Mouse (Mus musculus) testis, postnatal 14 days (tissue): Measurements from ENCODE around the gene Znrd1.

Experiments used
- DNase-seq: peaks from one replicate; pipeline ENCODE4 v3.0.0; 2021; ENCODE audit warnings: low spot score

Gene Znrd1

GRCm38 (mm10) chr17:36971172-36971850 is 13.0 kb upstream of the Znrd1 start:
- no peak for DNase-seq

GRCm38 (mm10) chr17:36970316-36970890 is 12.0 kb upstream of the Znrd1 start:
- DNase-seq, result no peak

- no peak for DNase-seq
Observed at GRCm38 (mm10) chr17:36966875-36967274, 8.5 kb upstream of the Znrd1 start.

DNA sequence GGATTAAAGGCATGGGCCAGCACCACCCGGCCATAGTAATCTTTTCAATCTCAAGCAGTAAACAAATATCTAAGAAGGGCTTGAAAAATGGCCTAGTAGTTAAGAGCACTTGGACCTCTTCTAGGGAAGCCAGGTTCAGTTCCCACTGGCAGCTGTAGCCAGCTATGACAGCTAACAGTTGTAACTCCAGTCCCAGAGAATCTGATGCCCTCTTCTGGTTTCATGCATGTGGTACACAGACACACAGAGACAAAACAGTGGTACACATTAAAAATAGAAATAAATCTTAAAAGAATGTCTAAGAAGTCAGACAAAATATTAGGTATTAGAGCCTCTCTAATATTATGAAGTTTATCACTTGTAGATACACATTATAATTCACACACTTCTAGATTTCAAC is 2.8 kb upstream of the Znrd1 start:
- DNase-seq, result no peak

DNA sequence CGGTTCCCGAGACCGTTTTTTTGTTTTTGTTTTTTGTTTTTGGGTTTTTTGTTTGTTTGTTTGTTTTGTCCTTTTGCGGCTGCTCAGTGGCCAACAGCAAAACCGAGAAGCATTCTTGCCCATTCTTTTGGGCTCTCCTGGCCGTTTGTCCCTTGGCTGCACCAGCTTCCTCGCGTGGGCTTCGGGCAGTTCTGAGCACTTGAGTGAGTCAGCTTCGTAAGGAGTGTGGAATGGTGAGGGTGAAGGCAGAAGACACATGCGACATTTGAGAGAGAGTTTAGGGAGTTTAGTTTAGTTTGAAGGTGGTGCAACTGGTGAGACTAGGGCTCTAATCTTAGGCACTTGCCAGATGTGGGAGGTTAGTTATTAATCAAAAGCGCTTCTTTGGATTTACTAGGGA is 525 bp upstream of the Znrd1 start:
- no peak for DNase-seq

- no peak for DNase-seq
Observed at GRCm38 (mm10) chr17:36953062-36953461, 5.3 kb downstream of the Znrd1 start.

GRCm38 (mm10) chr17:36952631-36953030 is 5.7 kb downstream of the Znrd1 start:
- no peak for DNase-seq

- peak; percentile 95 for DNase-seq
Observed at GRCm38 (mm10) chr17:36950981-36951947, 7.1 kb downstream of the Znrd1 start, which contains the start of gene Ppp1r11. Gene Ppp1r11 (minus strand): TSS chr17:36951741.

DNA sequence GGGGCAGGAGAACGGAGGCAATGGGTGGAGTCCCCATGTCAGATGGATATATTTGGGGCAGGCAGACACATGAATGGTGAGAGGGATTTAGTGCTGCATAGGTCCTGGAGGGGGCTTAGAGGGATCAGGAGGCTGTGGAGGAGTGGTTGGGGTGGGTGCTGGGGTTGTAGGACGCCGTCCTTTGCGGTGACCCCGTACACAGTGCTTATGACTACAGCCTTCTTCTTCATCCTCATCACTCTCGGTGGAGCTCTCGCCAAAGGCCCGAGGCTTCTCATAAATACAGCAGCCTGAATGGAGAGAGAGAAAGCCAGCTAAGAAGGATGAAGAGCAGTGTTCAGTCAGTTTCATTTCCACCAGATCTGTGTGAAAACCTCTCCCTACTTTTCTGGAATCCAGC is 9.1 kb downstream of the Znrd1 start:
- DNase-seq, result no peak

DNA sequence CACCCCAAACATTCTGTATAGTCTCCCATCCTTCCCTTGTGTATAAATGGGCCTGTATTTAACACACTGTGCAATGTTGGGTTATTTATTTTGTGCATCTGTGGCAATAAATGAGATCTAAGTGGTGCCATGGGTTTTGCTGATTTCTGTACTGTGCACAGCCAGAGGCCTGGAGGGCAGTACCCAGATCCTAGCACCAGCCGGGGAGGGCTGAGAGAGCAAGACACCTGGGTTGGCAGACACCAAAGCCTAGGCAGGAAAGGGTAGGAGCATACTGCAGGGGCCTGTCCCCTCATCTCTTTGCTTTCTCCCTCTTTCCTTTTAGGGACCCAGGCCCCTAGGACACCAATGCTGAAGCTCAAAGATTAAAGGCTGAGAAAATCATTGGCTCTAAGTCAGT is 10.1 kb downstream of the Znrd1 start:
- DNase-seq, result no peak

- DNase-seq, result no peak
Observed at GRCm38 (mm10) chr17:36947051-36947819, 11.1 kb downstream of the Znrd1 start.

DNA sequence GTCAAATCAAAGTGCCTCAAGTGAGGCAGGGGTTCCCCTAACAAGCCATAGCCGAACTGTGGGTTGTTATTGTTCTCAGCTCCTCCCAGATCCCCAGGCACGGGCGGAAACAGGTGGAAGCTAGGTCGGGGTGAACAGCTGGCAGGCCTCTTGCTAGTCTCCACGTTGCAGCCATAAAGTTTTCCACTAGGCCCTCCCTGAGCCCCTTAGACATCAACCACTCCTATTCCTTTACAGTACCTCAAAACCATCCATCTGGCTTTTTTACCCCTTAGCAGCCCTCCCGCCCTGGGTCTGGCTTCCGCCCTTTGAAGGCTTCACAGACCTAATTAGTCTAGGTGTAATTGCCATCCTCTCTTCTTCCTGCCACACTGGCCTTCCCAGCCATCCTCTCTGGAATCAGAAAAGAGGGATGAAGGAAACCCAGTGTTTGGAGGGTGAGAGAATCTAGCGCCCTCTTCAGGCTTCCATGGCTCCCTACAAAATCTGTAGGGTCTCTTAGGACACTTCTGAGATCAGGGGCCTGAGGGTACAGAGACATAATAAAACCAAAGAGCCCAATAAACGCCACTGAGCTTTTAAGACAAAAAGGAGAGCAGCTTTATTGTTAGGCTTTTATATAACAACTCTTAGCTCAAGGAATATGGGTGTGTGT is 14.1 kb downstream of the Znrd1 start:
- no peak for DNase-seq

- DNase-seq, result no peak
Observed at GRCm38 (mm10) chr17:36943691-36944090, 14.7 kb downstream of the Znrd1 start.

- DNase-seq, result no peak
Observed at GRCm38 (mm10) chr17:36942791-36943471, 15.4 kb downstream of the Znrd1 start, which contains the start of gene Rnf39. Gene Rnf39 (plus strand): TSS chr17:36942918.

DNA sequence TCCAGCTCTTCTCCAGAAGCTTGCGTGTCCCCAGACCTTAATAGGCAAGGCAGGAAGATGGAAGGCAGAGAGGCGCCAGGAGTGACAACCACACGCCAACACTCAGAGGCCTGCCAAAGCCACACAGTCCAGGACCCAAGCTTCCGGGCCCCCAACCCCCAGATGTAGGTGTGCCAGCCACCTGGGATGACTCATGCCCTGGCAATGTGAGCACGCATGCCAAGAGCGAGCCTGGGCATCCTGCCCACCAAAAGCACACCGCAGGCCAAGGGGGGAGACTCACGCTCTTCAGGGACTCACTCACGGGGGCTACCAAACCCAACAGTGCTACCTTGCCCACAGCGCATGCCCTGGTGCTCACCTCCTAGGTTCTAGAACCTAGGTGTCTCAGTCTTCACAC is 16.0 kb downstream of the Znrd1 start:
- no peak for DNase-seq

DNA sequence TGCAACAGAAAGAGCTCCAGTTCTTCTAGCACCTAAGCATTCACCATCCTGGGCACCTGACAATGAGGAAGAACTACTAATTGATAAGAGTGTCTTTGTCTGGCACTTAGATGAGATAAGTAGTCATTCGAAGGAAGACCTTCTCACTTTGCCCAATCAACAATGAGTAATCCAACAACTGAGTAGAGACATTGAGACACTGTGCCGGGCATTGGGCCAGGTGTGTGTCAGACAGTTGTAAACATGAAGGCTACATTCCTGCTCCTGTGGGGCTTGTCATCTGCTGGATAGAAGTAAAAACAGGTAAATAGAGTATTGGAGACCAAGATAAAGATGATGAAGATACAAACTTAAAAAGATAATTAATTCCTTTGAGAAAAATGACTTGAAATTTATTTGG is 20.3 kb downstream of the Znrd1 start:
- DNase-seq, result no peak

DNA sequence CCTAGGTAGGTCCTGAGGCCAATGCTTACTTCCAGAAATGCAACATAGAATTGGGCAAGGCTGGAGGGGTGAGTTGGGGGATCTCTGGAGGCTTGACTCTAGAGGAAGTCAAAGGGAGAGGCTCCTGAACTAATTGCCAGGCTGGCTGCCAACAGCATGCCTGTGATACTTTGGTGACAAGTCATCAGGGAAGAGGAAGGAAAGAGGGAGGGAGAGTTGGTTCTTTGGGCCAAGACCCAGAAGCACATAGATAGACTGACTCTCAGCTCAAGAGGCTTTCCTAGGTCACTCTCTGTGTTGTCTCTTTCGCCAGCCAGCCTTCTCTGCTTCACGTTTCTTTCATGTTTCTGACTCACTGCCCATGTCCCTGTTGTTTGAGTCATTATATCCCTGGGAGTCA is 26.6 kb downstream of the Znrd1 start:
- no peak for DNase-seq

GRCm38 (mm10) chr17:36931130-36931529 is 27.2 kb downstream of the Znrd1 start:
- no peak for DNase-seq

GRCm38 (mm10) chr17:36930233-36930632 is 28.1 kb downstream of the Znrd1 start:
- DNase-seq, result peak; percentile 49

- no peak for DNase-seq
Observed at GRCm38 (mm10) chr17:36929236-36929932, 29.0 kb downstream of the Znrd1 start.
